Mouse (Mus musculus): ENCODE measurements at regions not wholly inside any gene's neighbourhood (a gene's known extent, or its start where the extent isn't known, plus 50 kb on each side); places are given as distances from the start of the nearest gene placed in this dataset.

GRCm38 (mm10) chr10:39216142-39216904, 52.7 kb upstream of the Ccn6 start:
- no peak for DNase-seq

GRCm38 (mm10) chr10:39214563-39214962, 51.0 kb upstream of the Ccn6 start:
- DNase-seq = no peak
